Mouse (Mus musculus) adrenal gland, adult 2 months (tissue): ENCODE data around the gene Tdrkh. TPM values are rescaled to one million over a fixed set of nuclear protein-coding genes. Genes with fewer than 3 reads are reported as not detected.
A peak's percentile ranks its signal among the peaks of the same experiment; 100 is the strongest.

Source experiments
- DNase-seq: peaks from one replicate; pipeline ENCODE4 v3.0.0; 2021
- polyA plus RNA-seq: library from polyadenylated mRNA; depleted of rRNA; stranded (reverse); fragments of >200 nt; gene quantifications from 2 replicates; pipeline ENCODE4 v1.2.3, GENCODE M21; 2012
- total RNA-seq, 2 experiments: library from RNA; stranded (reverse); gene quantifications; 2 replicates each; pipeline ENCODE4 v1.2.3; 2021

Tdrkh gene
- total and polyA plus RNA-seq, 3 experiments: 0.24 to 14.7 (median 6.4) TPM

GRCm38 (mm10) chr3:94388047-94388446 lies 25.0 kb upstream of the Tdrkh start:
- DNase-seq: no peak

DNA sequence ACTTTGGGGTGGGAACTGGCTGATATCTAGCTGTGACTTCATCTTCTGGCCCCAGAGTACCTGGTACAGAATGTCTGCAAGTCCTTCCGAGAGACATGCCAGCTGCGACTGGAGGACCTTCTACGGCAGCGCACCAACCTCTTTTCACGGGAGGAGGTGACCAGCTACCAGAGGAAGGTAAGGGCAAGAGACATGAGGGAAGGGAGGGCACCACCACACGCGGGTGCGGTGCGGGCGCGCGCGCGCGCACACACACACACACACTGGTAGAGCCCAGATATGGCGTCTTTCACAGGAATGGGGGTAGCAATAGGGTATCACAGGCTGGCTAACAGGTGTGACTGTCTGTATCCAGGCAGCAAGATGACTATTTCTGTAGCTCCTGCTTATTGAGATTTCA lies 23.7 kb upstream of the Tdrkh start:
- no peak for DNase-seq

GRCm38 (mm10) chr3:94391001-94391400 lies 22.1 kb upstream of the Tdrkh start:
- no peak for DNase-seq

GRCm38 (mm10) chr3:94392128-94392527 lies 20.9 kb upstream of the Tdrkh start:
- peak; percentile 57 for DNase-seq

DNA sequence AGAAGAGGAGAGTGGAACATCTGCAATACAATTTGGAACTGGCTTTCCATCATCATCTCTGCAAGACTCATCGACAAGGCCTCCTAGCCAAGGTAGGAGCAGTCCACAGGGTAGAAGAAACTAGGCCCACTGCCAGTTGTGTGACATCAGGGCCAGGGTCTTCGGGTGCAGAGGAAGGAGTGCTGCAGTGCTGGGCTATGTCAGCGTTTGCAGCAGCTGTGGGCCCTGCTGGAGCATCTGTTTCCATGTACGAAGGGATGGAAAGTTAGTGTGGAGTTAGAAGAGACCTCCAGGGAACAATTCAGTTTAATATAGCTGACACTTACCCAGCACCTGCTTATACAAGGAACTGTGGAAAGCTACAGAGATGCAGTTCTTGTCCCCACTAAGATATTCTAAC lies 20.0 kb upstream of the Tdrkh start:
- DNase-seq: no peak

DNA sequence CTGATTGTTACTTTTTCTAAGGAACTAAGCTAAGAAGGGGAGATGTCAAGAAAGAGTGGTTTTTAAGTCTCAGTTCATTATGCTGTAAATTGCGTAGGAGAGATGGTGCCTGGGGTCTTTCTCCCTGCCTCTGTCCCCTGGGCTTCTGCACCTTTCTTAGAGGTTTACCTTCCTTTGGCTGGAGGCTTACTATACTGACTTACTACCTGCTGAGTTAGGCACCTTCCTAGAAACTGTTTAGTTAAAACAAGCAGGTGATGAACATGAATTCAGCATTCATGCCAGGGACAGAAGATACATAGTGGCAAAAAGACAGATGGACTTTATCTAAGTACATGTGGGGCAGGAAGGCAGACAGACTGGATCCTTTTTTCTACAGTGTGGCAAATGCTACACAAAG lies 16.7 kb upstream of the Tdrkh start:
- DNase-seq: no peak

GRCm38 (mm10) chr3:94396851-94397250 lies 16.2 kb upstream of the Tdrkh start:
- no peak for DNase-seq

DNA sequence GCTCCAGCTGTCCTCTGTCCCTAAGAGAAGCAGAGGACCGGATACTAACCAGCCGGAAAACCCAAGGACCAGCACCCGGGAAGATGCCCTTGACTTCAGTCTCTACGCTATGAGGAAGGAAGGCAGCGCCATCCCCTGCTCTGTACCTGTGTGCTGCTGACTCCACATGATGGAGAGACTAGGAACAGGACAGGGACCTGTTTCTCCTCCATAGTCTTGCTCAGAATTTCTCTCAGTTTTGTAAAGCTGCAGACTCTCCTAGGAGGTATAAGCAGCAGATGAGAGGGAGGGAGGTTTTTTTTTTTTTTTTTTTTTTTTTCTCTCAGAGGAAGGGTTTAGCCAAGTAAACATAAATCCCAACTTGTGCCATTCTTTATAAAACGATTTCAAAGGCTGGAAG lies 14.9 kb upstream of the Tdrkh start, which contains the start of gene Lingo4:
Lingo4 (plus strand) TSS at position 301 of the 400 bp plus-strand sequence.
- no peak for DNase-seq

DNA sequence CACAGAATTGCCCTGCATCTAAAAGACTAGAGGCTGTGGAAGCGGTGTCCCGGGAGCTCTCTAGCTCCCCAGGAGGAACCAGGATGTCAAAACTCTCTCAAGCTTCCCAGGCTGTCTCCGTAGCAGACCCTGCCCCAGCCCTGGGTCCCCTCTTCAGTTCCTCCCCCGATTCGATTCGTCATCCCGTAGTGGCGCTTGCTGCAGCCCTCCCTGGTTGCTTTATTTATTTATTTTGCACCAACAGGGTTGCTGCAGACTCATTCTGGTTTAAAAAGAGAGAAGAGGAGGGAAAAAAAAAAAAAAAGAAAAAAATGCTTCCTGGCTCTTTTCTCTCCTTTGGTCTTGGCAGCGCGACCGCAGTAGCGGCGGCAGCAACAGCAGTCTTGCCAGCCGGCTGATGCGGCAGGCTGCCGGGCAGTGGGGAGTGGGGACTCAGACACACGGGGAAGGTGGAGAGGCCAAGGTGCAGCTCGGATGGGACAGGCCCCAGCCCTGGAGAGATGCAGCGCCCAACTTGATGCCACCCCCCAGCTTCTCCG lies 14.1 kb upstream of the Tdrkh start:
- peak; percentile 48 for DNase-seq

GRCm38 (mm10) chr3:94399663-94400310 lies 13.3 kb upstream of the Tdrkh start:
- DNase-seq: no peak

GRCm38 (mm10) chr3:94402451-94402850 lies 10.6 kb upstream of the Tdrkh start:
- DNase-seq: no peak

DNA sequence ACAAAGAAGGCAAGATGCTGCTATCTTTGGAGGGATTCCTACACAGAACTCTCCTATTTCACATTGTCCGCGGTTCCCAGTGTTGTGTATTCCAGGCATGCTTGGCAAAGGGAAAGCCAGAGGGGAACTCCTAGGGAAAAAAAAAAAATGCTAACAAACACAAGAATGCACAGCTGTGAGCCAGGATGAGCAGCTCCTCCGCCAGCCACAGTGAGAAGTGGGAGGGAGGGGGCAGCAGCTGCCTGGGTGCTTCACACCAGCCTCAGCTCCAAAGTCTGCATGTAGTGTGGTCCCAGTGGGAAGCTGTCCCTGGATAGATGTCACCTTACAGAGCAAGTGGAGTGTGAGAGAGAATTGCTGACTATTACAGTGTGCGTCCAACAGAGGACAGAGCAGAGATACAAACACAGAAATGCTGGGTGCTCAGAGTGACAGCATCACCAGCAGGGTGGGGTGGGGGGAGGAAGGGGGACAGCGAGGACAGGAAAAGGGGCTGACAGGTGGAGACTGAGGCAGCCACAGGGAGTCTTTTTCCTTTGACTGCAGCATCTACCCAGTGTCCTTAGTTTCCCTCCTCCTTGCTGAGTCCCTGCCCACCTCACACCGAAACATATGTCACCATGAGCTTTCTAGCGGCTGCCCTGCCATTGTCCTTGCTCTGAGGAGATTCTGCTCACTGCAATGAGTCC lies 8.6 kb upstream of the Tdrkh start:
- no peak for DNase-seq

DNA sequence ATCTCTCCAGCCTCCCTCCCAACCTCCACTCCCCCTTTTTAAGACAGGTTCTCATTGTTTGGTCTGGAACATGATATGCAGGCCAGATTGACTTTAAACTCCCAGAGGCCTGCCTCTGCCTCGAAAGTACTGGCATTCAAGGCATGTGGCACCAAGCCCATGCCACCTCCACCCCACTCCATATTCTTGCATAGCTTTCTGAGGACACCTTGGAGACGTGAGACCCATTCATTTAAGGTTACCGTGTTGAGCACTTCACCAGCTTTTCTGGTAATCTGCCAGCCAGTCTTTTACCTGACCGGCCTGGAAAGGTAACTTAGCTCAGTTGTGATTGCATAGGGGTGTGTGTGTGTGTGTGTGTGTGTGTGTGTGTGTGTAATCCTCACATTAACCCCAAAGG lies 7.5 kb upstream of the Tdrkh start:
- no peak for DNase-seq

GRCm38 (mm10) chr3:94412530-94412929 lies 543 bp upstream of the Tdrkh start:
- no peak for DNase-seq

DNA sequence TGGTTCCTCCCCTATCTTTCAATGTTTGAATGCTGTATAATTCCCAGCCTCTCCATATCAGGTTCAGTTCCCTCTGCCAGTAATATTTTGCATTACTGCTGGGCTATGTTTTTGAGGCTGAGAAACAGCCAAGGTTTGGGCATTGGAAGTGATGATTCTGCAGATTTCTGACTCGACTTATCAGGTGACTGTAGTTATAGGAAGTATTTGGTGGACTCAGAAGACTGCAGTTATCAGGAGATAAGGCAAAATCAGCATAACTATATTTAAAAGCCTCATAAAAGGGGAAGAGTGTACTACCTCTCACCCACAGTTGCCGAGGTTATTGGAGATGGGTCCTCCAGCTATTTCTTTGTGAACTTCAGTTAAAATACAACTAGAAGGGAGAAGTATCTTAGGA lies 17.9 kb downstream of the Tdrkh start:
- DNase-seq: no peak

GRCm38 (mm10) chr3:94434305-94434704 lies 21.2 kb downstream of the Tdrkh start:
- DNase-seq: no peak

DNA sequence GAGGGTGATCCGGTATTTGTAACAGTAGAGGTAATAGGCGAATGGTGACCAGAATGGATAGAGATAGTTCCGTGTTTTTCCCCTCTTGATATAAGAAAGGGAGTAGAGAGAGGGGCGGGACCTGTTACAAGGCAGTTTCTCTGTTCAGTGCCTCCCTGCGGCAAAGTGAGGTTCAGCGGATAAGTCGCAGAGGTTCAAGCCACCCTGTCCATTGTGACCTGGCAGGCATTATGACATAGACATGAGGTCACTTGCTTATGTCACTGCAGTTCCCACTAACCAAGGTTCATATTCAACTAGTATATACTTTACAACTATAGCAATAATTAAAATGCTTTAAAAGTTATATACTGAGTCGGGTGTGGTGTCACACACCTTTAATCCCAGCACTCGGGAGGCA lies 23.3 kb downstream of the Tdrkh start:
- DNase-seq: no peak

- no peak for DNase-seq
These were observed 28.1 kb downstream of the Tdrkh start for GRCm38 (mm10) chr3:94441182-94441581.

- peak; percentile 95 for DNase-seq
These were observed 30.0 kb downstream of the Tdrkh start, which contains the start of gene Mrpl9 for GRCm38 (mm10) chr3:94442951-94443596. TSS of gene Mrpl9 (plus strand) at chr3:94443318.

GRCm38 (mm10) chr3:94443597-94443964 lies 30.5 kb downstream of the Tdrkh start, which contains the start of gene Oaz3:
TSS of gene Oaz3 (minus strand) at chr3:94443915.
- no peak for DNase-seq

GRCm38 (mm10) chr3:94449377-94449776 lies 36.3 kb downstream of the Tdrkh start:
- no peak for DNase-seq

DNA sequence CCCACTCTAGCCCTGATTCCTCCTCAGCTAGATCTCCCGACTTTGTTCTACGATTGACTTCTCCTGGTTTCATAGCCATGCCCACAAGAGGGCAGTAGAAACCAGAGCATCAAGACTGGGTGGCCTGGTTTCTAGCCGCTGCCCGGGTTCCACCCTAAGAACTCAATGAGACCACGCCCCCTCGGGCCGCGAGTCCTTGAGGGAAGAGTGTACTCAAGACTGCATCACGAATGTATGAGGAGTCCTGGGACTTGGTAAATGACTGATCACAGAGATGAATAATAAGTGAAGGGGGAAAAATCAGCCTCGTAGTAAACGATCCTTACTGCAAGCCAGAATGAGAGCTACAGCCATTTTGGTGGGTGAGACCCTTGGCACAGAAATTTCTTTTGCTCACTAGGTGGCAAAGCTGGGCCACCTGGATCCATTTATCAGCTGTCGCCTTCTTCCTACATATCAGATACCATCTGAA lies 43.5 kb downstream of the Tdrkh start:
- DNase-seq: peak; percentile 89

DNA sequence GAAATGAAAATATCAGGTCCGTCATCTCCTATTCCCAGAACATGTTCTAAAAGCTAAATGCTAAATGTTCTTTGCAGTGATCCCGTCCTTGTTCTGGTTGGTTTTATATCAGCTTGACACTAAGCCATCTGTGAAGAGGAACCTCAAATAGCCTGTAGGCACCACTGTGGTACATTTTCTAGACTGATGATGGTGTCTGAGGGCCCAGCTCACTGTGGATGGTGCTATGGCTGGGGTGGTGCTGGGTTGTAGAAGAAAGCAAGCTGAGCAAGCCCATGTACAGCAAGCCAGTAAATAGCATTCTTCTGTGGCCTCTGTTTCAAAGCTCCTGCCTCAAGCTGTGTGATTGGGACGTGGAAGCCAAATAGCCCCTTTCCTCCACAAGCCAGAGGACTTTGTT lies 44.0 kb downstream of the Tdrkh start:
- no peak for DNase-seq
